Mouse (Mus musculus) layer of hippocampus, adult 2 months (tissue): ENCODE data around the gene Tfap2d. TPM values are rescaled to one million over a fixed set of nuclear protein-coding genes. Genes with fewer than 3 reads are reported as not detected.

Experiments used
- DNase-seq, 2 experiments: peaks; one replicate each; pipeline ENCODE4 v3.0.0; 2022; ENCODE audit warnings: low spot score in 2 of 2
- H3K27ac ChIP-seq: fragments of 200-600 bp; 2 replicates; pipeline ENCODE4 v1.8.1; 2022
- H3K4me3 ChIP-seq: fragments of 200-600 bp; 2 replicates; pipeline ENCODE4 v1.8.1; 2022; ENCODE audit warnings: mild to moderate bottlenecking
- CTCF ChIP-seq: fragments of 200-600 bp; conservative IDR thresholded peaks from 2 replicates; pipeline ENCODE4 v1.8.1; 2022; ENCODE audit warnings: antibody characterized with exemption, mild to moderate bottlenecking, moderate library complexity
- total RNA-seq, 2 experiments: library from RNA; stranded (reverse); gene quantifications; 2 replicates each; pipeline ENCODE4 v1.2.3; 2021

Tfap2d gene
- total RNA-seq, 2 experiments from 2014 or later, result not detected

GRCm38 (mm10) chr1:19213851-19214395 lies 111.1 kb downstream of the Tfap2d start:
- no peak for DNase-seq
- Histone ChIP-seq H3K27ac (no peak overlapping the region), H3K4me3 (no peak overlapping the region)
- TF ChIP-seq CTCF, result no peak

Other genes starting within 250 kb of the Tfap2d start
- gene Tfap2b, start 105.9 kb downstream of the Tfap2d start, total RNA-seq, result under 1 TPM; 0.20 to 0.41 TPM